Mouse (Mus musculus) midbrain, embryonic 12.5 days (tissue): ENCODE results near the gene Cit. TPM values are rescaled to one million over a fixed set of nuclear protein-coding genes. Genes with fewer than 3 reads are reported as not detected.

Experiments
- polyA plus RNA-seq: library from polyadenylated mRNA; unstranded; fragments of >200 nt; fragmentation: Nextera tagmentation; extraction: Ambion mirVana; gene quantifications from 2 replicates; pipeline ENCODE4 v1.2.1, GENCODE M21; 2016

Cit gene
- polyA plus RNA-seq, 1 experiment from 2014 or later = 42.5 TPM

Other genes with a start within 250 kb of the Cit start
- gene Rab35, start 213.4 kb upstream of the Cit start, polyA plus RNA-seq = 17.5 and 18.6 TPM in 2 replicates
- 17.8 and 19.9 TPM in 2 replicates for gene Bicdl1, start 113.7 kb upstream of the Cit start, polyA plus RNA-seq
- 58.6 and 63.0 TPM in 2 replicates for gene Prkab1, start 179.2 kb downstream of the Cit start, polyA plus RNA-seq
- not detected in 2 replicates for gene Tmem233, start 238.0 kb downstream of the Cit start, polyA plus RNA-seq